Mouse (Mus musculus) megakaryocyte, embryonic 14.5 days (primary cell): ENCODE measurements around the gene Hps1. TPM values are rescaled to one million over a fixed set of nuclear protein-coding genes. Genes with fewer than 3 reads are reported as not detected.

Experiments used
- H3K27me3 ChIP-seq: replicated peaks from 2 replicates; pipeline ENCODE3; 2012; ENCODE audit warnings: inconsistent platforms
- H3K36me3 ChIP-seq: replicated peaks from 2 replicates; pipeline ENCODE3; 2012; ENCODE audit warnings: low read length, inconsistent platforms, mixed read lengths
- H3K4me1 ChIP-seq: 2 replicates; pipeline ENCODE4 v1.6.1; 2012; ENCODE audit warnings: inconsistent platforms
- H3K4me3 ChIP-seq: replicated peaks from 2 replicates; pipeline ENCODE3; 2012; ENCODE audit warnings: moderate library complexity, mild to moderate bottlenecking, inconsistent platforms
- H3K9me3 ChIP-seq: 2 replicates; pipeline ENCODE4 v1.6.1; 2012; ENCODE audit warnings: inconsistent platforms
- FLI1 ChIP-seq: IDR thresholded peaks from 2 replicates; pipeline ENCODE4 v1.6.1; 2012; ENCODE audit warnings: low read length, inconsistent platforms, mixed read lengths
- GATA1 ChIP-seq: IDR thresholded peaks from 3 replicates; pipeline ENCODE4 v1.6.1; 2012; ENCODE audit warnings: mixed read lengths, low read length, inconsistent platforms, borderline replicate concordance
- polyA plus RNA-seq: library from polyadenylated mRNA; stranded (reverse); fragments of >175 nt; gene quantifications from 2 replicates; pipeline ENCODE4 v1.2.3, GENCODE M21; 2012; ENCODE audit warnings: low replicate concordance; ENCODE audit not compliant: insufficient read depth

Hps1 gene
- polyA plus RNA-seq, 1 experiment: 95.9 TPM

DNA sequence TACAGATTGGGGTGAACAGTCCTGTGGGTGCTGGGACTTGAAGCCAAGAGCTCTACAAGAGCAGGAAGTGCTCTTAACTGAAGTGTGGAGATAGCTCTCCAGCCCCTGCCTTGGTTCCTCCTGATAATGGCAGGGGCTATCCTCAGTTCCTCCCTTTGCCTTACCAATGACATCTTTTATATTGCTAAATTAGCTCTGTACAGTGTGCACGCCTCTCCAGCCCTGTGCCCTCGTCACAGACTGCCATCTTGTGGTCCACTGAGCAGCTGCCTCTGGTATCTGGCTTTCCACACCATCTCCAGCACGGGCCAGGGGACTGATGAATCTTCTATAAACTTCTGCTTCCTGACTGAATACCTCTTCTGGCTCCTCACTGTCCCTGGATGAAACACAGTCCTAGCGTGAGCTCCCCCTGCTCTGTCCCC, 35.6 kb downstream of the Hps1 start:
- Histone ChIP-seq H3K9me3 (no peaks in the 10 kb centered on the region), H3K27me3 (peaks cover 29% of the 10 kb centered on the region), H3K36me3 (no peaks in the 10 kb centered on the region), H3K4me1 (peaks cover 44% of the 10 kb centered on the region), H3K4me3 (peak overlapping the region; percentile 38)
- TF ChIP-seq GATA1 (no peak), FLI1 (no peak)

DNA sequence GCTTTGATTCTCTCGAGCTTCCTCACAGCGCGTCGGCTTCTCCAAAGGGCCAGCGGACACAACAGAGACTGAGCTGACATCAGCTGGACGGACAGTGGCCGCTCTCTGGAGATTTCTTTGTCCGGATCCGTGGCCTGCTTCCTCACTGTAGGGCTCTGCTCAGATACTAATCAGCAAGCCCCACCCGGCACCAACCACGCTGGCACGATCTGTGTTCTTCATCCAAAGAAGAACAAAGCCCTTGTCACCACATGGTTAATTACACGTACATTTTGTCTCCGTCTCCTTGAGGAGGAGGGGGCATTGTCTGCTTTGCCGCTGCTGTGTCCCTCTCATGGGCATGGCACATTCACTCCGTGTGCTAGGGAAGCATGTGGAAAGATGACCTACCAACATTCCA, 36.5 kb downstream of the Hps1 start:
- H3K36me3 ChIP-seq: no peaks in the 10 kb centered on the region
- H3K27me3 ChIP-seq: peaks cover 23% of the 10 kb centered on the region
- peaks cover 50% of the 10 kb centered on the region for H3K4me1 ChIP-seq
- no peak for TF ChIP-seq FLI1
- TF ChIP-seq GATA1: no peak
- H3K4me3 ChIP-seq: no peak overlapping the region
- no peaks in the 10 kb centered on the region for H3K9me3 ChIP-seq

DNA sequence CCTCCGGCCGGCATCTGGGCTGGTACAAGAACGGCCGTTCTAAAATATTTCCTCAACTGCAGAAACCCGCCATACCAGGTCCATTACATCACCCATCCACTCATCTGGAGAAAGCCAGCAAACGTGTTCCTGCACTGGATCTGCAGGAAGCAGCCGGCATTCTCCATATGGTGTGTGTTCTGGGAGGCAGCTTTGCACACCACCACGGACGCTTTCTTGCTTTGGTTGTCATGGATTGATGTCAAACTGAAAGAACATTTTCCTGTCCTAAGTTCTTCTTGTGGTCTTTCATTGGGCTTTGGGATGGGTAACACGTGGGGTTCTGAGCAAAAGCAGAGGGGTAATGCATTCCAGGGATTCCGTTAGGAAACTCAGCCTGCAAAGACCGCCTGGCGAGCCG, 37.9 kb downstream of the Hps1 start:
- Histone ChIP-seq H3K36me3 (no peaks in the 10 kb centered on the region), H3K4me1 (peaks cover 64% of the 10 kb centered on the region), H3K9me3 (no peaks in the 10 kb centered on the region), H3K27me3 (peaks cover 20% of the 10 kb centered on the region), H3K4me3 (no peak overlapping the region)
- no peak for TF ChIP-seq GATA1
- no peak for TF ChIP-seq FLI1

DNA sequence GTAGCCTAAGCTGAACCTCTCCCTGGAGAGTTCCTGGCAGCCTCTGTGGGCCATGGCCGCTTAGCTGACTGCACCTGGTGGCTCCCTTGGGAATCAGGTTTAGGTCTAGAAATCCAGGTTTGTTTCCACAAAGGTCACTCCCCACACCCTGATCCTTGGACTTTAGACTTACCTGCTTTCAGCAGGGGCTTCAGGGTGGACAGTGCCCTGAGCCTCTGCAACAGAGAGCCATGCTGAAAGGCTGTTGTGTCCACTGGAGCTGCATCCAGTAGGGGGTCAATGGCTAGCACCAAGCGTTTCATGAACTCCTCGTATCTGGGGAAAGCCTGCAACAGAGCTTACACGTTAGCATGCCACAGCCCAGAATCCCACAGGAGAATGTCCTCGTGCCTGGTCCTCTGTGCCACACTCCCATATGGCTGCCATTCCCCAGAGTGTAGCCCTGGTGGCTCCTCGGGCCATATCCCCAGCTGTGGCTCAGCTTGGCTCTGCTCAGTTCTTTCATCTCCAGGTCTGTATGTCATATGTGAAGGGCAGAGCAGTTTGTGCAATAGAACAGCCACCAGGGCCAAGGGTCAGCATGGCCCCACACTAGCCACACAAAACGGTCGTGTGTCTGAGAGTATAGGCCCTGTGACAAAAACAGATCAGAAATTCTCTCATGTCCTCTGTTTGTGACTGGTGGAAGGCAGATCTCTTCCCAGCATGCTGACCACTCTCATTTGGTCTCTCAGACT, 39.4 kb downstream of the Hps1 start:
- TF ChIP-seq GATA1 (no peak), FLI1 (no peak)
- no peaks in the 10 kb centered on the region for H3K36me3 ChIP-seq
- peaks cover 30% of the 10 kb centered on the region for H3K27me3 ChIP-seq
- H3K9me3 ChIP-seq: no peaks in the 10 kb centered on the region
- H3K4me1 ChIP-seq: peaks cover 78% of the 10 kb centered on the region
- no peak overlapping the region for H3K4me3 ChIP-seq

DNA sequence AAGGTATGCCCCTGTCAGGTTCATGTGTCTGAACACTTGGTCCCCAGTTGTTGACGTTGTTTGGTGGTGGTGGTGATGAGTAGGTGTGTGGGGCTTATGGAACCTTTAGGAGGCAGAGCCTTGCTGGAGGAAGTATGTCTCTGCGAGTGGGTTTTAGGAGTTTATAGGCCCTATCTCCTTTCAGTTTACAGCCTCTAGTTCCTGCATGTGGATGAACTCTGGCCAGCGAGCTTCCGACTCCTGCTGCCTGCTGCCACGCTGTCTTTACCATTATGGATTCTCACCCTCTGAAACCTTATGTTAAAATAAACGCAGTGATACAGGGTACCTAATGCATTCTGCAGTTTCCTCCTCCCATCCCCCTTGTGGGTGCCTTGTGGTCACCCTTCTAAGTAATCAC, 40.0 kb downstream of the Hps1 start:
- Histone ChIP-seq H3K27me3 (peaks cover 33% of the 10 kb centered on the region), H3K4me1 (peaks cover 78% of the 10 kb centered on the region), H3K4me3 (no peak overlapping the region), H3K36me3 (no peaks in the 10 kb centered on the region), H3K9me3 (no peaks in the 10 kb centered on the region)
- TF ChIP-seq FLI1: no peak
- no peak for TF ChIP-seq GATA1

DNA sequence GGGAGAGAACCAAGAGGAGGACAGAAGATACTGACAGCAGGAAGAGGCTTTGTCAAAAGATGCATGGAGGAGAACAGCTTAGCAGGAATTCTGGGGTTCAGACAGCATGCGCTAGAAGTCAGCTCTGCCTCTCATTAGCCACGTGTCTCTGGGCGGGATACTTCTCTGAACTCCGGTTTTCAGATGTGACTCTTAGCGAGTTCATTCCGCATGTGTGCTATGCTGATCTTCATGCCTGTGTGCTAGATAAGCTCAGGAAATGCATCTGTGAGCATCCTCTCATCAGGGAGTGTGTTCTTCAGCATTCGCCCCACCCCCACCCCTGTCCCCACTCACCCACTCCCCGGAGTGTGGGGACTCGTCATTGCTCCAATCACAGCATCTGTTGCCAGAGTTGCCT, 42.0 kb downstream of the Hps1 start:
- TF ChIP-seq GATA1 (no peak), FLI1 (no peak)
- Histone ChIP-seq H3K4me1 (peaks cover 75% of the 10 kb centered on the region), H3K4me3 (no peak overlapping the region), H3K27me3 (peaks cover 39% of the 10 kb centered on the region), H3K9me3 (0 out of 2 replicates have a peak, but pooled peaks cover 7% of the 10 kb centered on the region), H3K36me3 (no peaks in the 10 kb centered on the region)

DNA sequence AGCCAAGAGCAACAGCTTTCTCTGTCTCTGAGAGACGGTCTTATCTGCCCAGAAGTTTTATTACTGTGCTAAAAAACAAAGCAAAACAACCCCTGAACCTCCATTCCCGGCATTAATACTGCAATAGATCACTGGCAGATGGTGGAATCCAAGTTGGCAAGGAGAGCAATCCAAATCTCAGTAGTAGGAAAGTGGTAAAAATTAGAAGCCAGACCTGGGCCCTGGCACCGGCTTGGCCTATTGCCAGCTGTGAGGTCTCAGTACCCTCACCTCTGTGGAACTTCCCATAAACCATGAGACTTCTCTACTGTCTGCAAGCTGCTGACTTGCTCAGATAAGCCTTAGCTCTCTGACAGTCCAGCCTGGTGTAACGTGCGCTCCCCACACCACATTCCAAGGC, 44.8 kb downstream of the Hps1 start:
- no peak for TF ChIP-seq FLI1
- no peak for TF ChIP-seq GATA1

DNA sequence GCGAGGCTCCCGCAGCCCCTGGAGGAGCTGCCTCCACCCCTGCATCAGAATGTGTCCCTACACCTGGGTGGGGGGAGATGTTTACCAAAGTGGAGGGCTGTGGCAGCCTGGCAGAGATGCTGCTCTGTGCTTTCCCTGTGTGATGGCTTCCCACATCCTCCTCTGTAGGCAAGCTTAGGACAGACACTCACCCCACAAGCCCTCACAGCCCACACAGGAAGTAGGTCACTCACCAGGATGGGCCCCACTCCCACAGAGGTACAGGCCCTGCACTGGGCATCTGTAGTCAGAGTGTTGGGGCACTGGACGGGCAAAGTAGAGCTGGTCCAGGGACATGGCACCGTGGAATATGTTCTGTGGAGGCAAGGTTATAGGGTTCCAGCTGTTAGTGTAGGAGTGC, 52.4 kb downstream of the Hps1 start:
- H3K4me1 ChIP-seq: peaks cover 36% of the 10 kb centered on the region
- no peaks in the 10 kb centered on the region for H3K36me3 ChIP-seq
- H3K9me3 ChIP-seq: no peaks in the 10 kb centered on the region
- no peak overlapping the region for H3K4me3 ChIP-seq
- H3K27me3 ChIP-seq: peaks cover 42% of the 10 kb centered on the region
- TF ChIP-seq GATA1 (no peak), FLI1 (no peak)

More for the DNA sequence above, 44.8 kb downstream of the Hps1 start:
- H3K27me3 ChIP-seq: peaks cover 33% of the 10 kb centered on the region
- peaks cover 59% of the 10 kb centered on the region for H3K4me1 ChIP-seq
- 0 out of 2 replicates have a peak, but pooled peaks cover 7% of the 10 kb centered on the region for H3K9me3 ChIP-seq
- no peak overlapping the region for H3K4me3 ChIP-seq
- H3K36me3 ChIP-seq: no peaks in the 10 kb centered on the region

DNA sequence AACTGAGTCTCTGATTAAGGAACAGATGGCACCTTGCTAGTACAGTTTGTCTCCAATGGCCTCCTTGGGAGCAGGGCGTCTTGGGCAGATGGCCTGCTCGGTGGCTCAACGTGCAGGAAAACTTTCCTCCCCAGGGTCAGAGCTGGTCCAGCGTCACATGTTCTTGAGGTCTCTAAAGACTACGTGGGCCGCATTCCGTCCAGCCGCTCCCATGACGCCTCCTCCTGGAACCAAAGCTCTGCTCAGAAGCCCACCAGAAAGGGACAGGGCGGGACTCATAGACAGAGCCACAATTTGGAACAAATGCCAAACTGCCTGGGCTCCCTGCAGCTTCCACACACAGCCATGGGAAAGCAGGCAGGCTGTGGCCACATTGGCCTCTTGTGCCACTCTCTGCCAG, 53.0 kb downstream of the Hps1 start:
- H3K4me1 ChIP-seq: peaks cover 36% of the 10 kb centered on the region
- H3K9me3 ChIP-seq: no peaks in the 10 kb centered on the region
- TF ChIP-seq GATA1 (no peak), FLI1 (no peak)

DNA sequence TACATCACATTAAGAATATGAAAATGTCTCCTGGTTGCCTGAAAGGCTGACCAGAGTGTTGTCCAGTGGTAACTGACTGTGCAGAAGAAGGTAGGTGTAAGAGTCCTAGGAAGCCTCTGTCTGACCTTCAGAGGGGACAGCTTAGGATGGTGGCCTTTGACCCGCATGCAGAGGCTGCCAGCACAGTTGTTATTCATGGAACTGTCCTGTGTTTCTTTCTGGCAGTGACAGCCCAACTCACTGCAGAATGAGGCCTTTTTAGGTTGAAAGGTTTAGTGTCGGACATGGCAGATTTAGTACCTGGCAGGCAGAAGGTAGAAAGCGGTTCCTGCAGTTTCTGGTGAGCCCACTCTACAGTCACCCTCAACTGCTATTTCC, 53.8 kb downstream of the Hps1 start:
- H3K27me3 ChIP-seq: peaks cover 46% of the 10 kb centered on the region
- peaks cover 36% of the 10 kb centered on the region for H3K4me1 ChIP-seq
- H3K4me3 ChIP-seq: no peak overlapping the region
- no peaks in the 10 kb centered on the region for H3K9me3 ChIP-seq
- H3K36me3 ChIP-seq: no peaks in the 10 kb centered on the region
- TF ChIP-seq FLI1 (no peak), GATA1 (no peak)

More for the DNA sequence above, 53.0 kb downstream of the Hps1 start:
- H3K27me3 ChIP-seq: peaks cover 45% of the 10 kb centered on the region
- H3K36me3 ChIP-seq: no peaks in the 10 kb centered on the region
- no peak overlapping the region for H3K4me3 ChIP-seq
